Mouse (Mus musculus): Measurements from ENCODE around the gene Olfr177.

Olfr177 gene

GRCm38 (mm10) chr16:58874668-58875067, at the start of gene Olfr177:
TSS of gene Olfr177 (minus strand) at chr16:58874768.
- no peak for DNase-seq

- DNase-seq = no peak
Observed at GRCm38 (mm10) chr16:58891963-58892362, 17.4 kb upstream of the Olfr177 start, which contains the start of gene Olfr178. TSS of gene Olfr178 (minus strand) at chr16:58892063.

GRCm38 (mm10) chr16:58884416-58884815, 9.8 kb upstream of the Olfr177 start:
- no peak for DNase-seq

DNA sequence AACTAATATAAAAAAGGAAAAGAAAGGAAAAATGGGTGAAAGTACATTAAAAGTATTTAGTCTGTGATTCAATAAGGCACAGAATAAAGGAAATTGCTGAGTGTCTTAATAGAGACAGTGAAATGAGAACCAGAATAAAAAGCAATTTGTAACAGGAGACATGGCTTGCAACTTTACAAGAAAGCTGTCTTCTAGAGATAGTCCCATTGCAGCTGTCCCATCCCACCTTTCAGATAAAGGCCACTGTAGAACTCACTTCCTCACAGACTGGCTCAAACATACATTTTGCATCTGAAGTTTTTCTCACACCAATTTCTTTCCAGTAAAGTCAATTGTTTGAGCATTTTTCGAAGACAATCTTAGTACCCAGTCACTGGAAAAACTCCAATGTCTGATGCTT, 13.1 kb downstream of the Olfr177 start:
- DNase-seq = no peak

DNA sequence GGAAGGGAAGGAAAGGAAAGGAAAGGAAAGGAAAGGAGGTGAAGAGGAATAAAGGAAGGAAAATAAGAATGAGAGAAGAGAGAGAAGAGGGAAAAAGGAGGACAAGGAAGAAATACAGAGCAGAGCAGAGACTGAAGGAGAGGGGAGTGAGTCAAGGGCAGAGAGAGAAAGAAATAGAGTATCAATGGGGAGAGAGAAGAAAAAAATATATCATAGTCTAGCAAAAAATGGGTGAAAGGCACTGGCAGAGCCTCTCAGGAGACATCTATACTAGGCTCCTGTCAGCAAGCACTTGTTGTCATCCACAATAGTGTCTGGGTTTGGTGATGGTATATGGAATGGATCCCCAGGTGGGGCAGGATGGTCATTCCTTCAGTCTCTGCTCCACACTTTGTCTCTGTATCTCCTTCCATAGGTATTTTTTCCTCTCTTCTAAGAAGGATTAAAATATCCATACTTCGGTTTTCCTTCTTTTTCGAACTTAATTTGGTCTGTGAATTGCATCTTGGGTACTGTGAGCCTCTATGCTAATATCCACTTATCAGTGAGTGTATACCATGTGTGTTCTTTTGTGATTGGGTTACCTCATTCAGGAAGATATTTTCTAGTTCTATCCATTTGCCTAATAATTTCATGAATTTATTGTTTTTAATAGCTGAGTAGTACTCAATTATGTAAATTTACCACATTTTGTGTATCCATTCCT, 14.4 kb downstream of the Olfr177 start:
- DNase-seq = no peak

GRCm38 (mm10) chr16:58826732-58827319, 47.7 kb downstream of the Olfr177 start, which contains the start of gene Olfr175-ps1:
TSS of gene Olfr175-ps1 (minus strand) at chr16:58826782.
- no peak for DNase-seq

Data from cerebellum, adult 11 months (tissue).